Mouse (Mus musculus): ENCODE measurements around the gene Tas2r143.

DNA sequence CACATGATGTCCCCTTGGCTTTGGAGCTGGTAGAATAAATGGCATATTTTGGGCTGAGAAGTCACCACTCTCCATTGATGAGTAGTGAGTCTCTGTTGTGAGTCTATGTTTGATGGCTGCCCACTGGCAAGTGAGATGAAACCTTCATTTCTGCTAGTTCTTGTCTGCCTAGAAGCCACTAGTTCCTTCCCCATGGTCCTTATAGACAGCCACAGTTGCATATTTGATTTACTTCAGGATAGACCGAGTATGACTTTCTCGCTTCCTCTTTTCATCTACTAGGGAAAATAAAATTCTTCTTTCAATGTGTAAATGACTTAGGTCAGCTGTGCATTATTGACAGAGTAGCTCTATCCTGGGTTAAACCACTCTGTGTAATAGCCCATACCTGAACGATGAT lies 24.4 kb downstream of the Tas2r143 start:
- TF ChIP-seq CTCF (IDR thresholded peaks at IDR 0.05; ENCODE audit: low read depth) (no peak), EP300 (IDR thresholded peaks at IDR 0.05; ENCODE audit: low read depth) (no peak)

All from heart, postnatal 0 days (tissue).